Mouse (Mus musculus) hindbrain, embryonic 13.5 days (tissue): Measurements from ENCODE around the gene Cenpv. TPM values are rescaled to one million over a fixed set of nuclear protein-coding genes. Genes with fewer than 3 reads are reported as not detected.

Source experiments
- ATAC-seq: fragments of 200-750 bp; cut with Nextera tagmentation; 2 replicates; pipeline ENCODE4 v1.8.0; 2017; ENCODE audit warnings: moderate TSS enrichment; ENCODE audit not compliant: low FRiP score
- H3K27ac ChIP-seq: fragments of 300-500 bp; sonication (generic); 2 replicates; pipeline ENCODE4 v1.5.1; 2015; ENCODE audit warnings: inconsistent platforms, mild to moderate bottlenecking, moderate library complexity
- H3K27me3 ChIP-seq: fragments of 300-500 bp; sonication (generic); 2 replicates; pipeline ENCODE4 v1.6.1; 2015; ENCODE audit warnings: mild to moderate bottlenecking, inconsistent platforms
- H3K36me3 ChIP-seq: fragments of 300-500 bp; sonication (generic); 2 replicates; pipeline ENCODE4 v1.6.1; 2015; ENCODE audit warnings: mild to moderate bottlenecking, inconsistent platforms
- H3K4me1 ChIP-seq: fragments of 300-500 bp; sonication (generic); replicated peaks from 2 replicates; pipeline ENCODE4 v1.6.1; 2015; ENCODE audit warnings: inconsistent platforms
- H3K4me2 ChIP-seq: fragments of 300-500 bp; sonication (generic); 2 replicates; pipeline ENCODE4 v1.6.1; 2015; ENCODE audit warnings: inconsistent platforms, mild to moderate bottlenecking, moderate library complexity
- H3K4me3 ChIP-seq: fragments of 300-500 bp; sonication (generic); 2 replicates; pipeline ENCODE4 v1.5.1; 2015; ENCODE audit warnings: mild to moderate bottlenecking, inconsistent platforms
- H3K9ac ChIP-seq: fragments of 300-500 bp; sonication (generic); 2 replicates; pipeline ENCODE4 v1.6.1; 2015; ENCODE audit warnings: mild to moderate bottlenecking, inconsistent platforms
- H3K9me3 ChIP-seq: fragments of 300-500 bp; sonication (generic); 2 replicates; pipeline ENCODE4 v1.6.1; 2016; ENCODE audit warnings: inconsistent platforms
- WGBS: fragments of 180-500 bp; shearing (Covaris S2); methylation state at CpG from one replicate; pipeline ENCODE4 v1.1.7; 2015; 5-methylcytosine and 5-hydroxymethylcytosine counted together
- polyA plus RNA-seq: library from polyadenylated mRNA; unstranded; fragments of >200 nt; fragmentation: Nextera tagmentation; extraction: Ambion mirVana; gene quantifications from 2 replicates; pipeline ENCODE4 v1.2.1, GENCODE M21; 2015

Cenpv gene
- 49.4 and 55.5 TPM in 2 replicates for polyA plus RNA-seq

GRCm38 (mm10) chr11:62539089-62539890 is at the start of gene Cenpv:
Gene Cenpv (minus strand): TSS chr11:62539261.
- Histone ChIP-seq H3K9ac (peak within 1 kb of the TSS; percentile 94), H3K27ac (peak within 1 kb of the TSS; percentile 87), H3K27me3 (0 out of 2 replicates have a peak, but pooled peaks cover 4% of the 10 kb centered on the region), H3K4me1 (peaks cover 21% of the 10 kb centered on the region), H3K4me3 (peak within 1 kb of the TSS; percentile 81), H3K4me2 (peak within 1 kb of the TSS; percentile 83), H3K36me3 (0 out of 2 replicates have a peak, but pooled peaks cover 6% of the 10 kb centered on the region), H3K9me3 (no peaks in the 10 kb centered on the region)
- peak; percentile 83 for ATAC-seq
- 5% methylated on average over 45 of the region's 57 CpGs for WGBS

- no peak overlapping the region for H3K4me2 ChIP-seq
- WGBS = 89% methylated on average over 5 of the region's 5 CpGs
- H3K27me3 ChIP-seq = no peaks in the 10 kb centered on the region
- H3K4me1 ChIP-seq = no peaks in the 10 kb centered on the region
- no peak for ATAC-seq
- H3K4me3 ChIP-seq = no peak overlapping the region
- H3K36me3 ChIP-seq = peaks cover 29% of the 10 kb centered on the region
- H3K9me3 ChIP-seq = no peaks in the 10 kb centered on the region
- no peak overlapping the region for H3K9ac ChIP-seq
- H3K27ac ChIP-seq = no peak overlapping the region
Observed at GRCm38 (mm10) chr11:62587034-62587433, 48.0 kb upstream of the Cenpv start.

- Histone ChIP-seq H3K4me1 (no peaks in the 10 kb centered on the region), H3K9me3 (no peaks in the 10 kb centered on the region), H3K27me3 (no peaks in the 10 kb centered on the region), H3K4me3 (no peak overlapping the region), H3K27ac (no peak overlapping the region), H3K9ac (no peak overlapping the region), H3K4me2 (no peak overlapping the region), H3K36me3 (peaks cover 26% of the 10 kb centered on the region)
- 83% methylated on average over 9 of the region's 9 CpGs for WGBS
- ATAC-seq = no peak
Observed at GRCm38 (mm10) chr11:62584671-62585206, 45.7 kb upstream of the Cenpv start.

GRCm38 (mm10) chr11:62583031-62583430 is 44.0 kb upstream of the Cenpv start:
- Histone ChIP-seq H3K9me3 (no peaks in the 10 kb centered on the region), H3K4me2 (no peak overlapping the region), H3K4me3 (no peak overlapping the region), H3K27me3 (0 out of 2 replicates have a peak, but pooled peaks cover 2% of the 10 kb centered on the region), H3K36me3 (peaks cover 27% of the 10 kb centered on the region), H3K27ac (no peak overlapping the region), H3K9ac (no peak overlapping the region), H3K4me1 (no peaks in the 10 kb centered on the region)
- no peak for ATAC-seq
- 72% methylated on average over 6 of the region's 6 CpGs for WGBS

GRCm38 (mm10) chr11:62576530-62577152 is 37.6 kb upstream of the Cenpv start:
- 69% methylated on average over 16 of the region's 16 CpGs for WGBS
- Histone ChIP-seq H3K4me3 (peak overlapping the region; percentile 57), H3K36me3 (peaks cover 12% of the 10 kb centered on the region; the same call in 1 of the 2 replicates), H3K9me3 (no peaks in the 10 kb centered on the region), H3K4me1 (peaks cover 15% of the 10 kb centered on the region), H3K27ac (peak overlapping the region; percentile 77), H3K9ac (peak overlapping the region; percentile 80), H3K4me2 (peak overlapping the region; percentile 98), H3K27me3 (0 out of 2 replicates have a peak, but pooled peaks cover 4% of the 10 kb centered on the region)
- no peak for ATAC-seq

GRCm38 (mm10) chr11:62575659-62576438 is 36.8 kb upstream of the Cenpv start:
- Histone ChIP-seq H3K36me3 (peaks cover 8% of the 10 kb centered on the region; the same call in 1 of the 2 replicates), H3K4me3 (peak overlapping the region; percentile 57), H3K9me3 (no peaks in the 10 kb centered on the region), H3K9ac (peak overlapping the region; percentile 80), H3K27me3 (0 out of 2 replicates have a peak, but pooled peaks cover 4% of the 10 kb centered on the region), H3K27ac (peak overlapping the region; percentile 77), H3K4me1 (peaks cover 15% of the 10 kb centered on the region), H3K4me2 (peak overlapping the region; percentile 98)
- peak; percentile 75 for ATAC-seq
- WGBS = 3% methylated on average over 27 of the region's 27 CpGs

GRCm38 (mm10) chr11:62575297-62575658 is 36.2 kb upstream of the Cenpv start:
- ATAC-seq = peak; percentile 80
- peak overlapping the region; percentile 80 for H3K9ac ChIP-seq
- no peaks in the 10 kb centered on the region for H3K9me3 ChIP-seq
- peaks cover 15% of the 10 kb centered on the region for H3K4me1 ChIP-seq
- H3K27me3 ChIP-seq = 0 out of 2 replicates have a peak, but pooled peaks cover 4% of the 10 kb centered on the region
- peak overlapping the region; percentile 57 for H3K4me3 ChIP-seq
- peak overlapping the region; percentile 98 for H3K4me2 ChIP-seq
- peak overlapping the region; percentile 77 for H3K27ac ChIP-seq
- 0 out of 2 replicates have a peak, but pooled peaks cover 7% of the 10 kb centered on the region for H3K36me3 ChIP-seq
- 2% methylated on average over 9 of the region's 9 CpGs for WGBS

GRCm38 (mm10) chr11:62574703-62575085 is 35.6 kb upstream of the Cenpv start:
- no peak for ATAC-seq
- Histone ChIP-seq H3K4me1 (peaks cover 15% of the 10 kb centered on the region), H3K36me3 (0 out of 2 replicates have a peak, but pooled peaks cover 7% of the 10 kb centered on the region), H3K9ac (no peak overlapping the region; the same call in 1 of the 2 replicates), H3K4me3 (no peak overlapping the region), H3K27ac (no peak overlapping the region), H3K9me3 (no peaks in the 10 kb centered on the region), H3K4me2 (no peak overlapping the region), H3K27me3 (0 out of 2 replicates have a peak, but pooled peaks cover 4% of the 10 kb centered on the region)
- 87% methylated on average over 4 of the region's 4 CpGs for WGBS

- Histone ChIP-seq H3K27me3 (0 out of 2 replicates have a peak, but pooled peaks cover 4% of the 10 kb centered on the region), H3K9me3 (no peaks in the 10 kb centered on the region), H3K4me2 (peak within 1 kb of the TSS; percentile 98), H3K27ac (no peak within 1 kb of the TSS), H3K4me1 (peaks cover 15% of the 10 kb centered on the region), H3K4me3 (peak within 1 kb of the TSS; percentile 57), H3K9ac (no peak within 1 kb of the TSS; the same call in 1 of the 2 replicates), H3K36me3 (0 out of 2 replicates have a peak, but pooled peaks cover 7% of the 10 kb centered on the region)
- no peak for ATAC-seq
- 81% methylated on average over 6 of the region's 6 CpGs for WGBS
Observed at GRCm38 (mm10) chr11:62573959-62574702, 35.1 kb upstream of the Cenpv start, which contains the start of gene Trpv2. Gene Trpv2 (plus strand): TSS chr11:62574486.

- ATAC-seq = no peak
- Histone ChIP-seq H3K36me3 (no peaks in the 10 kb centered on the region), H3K27me3 (no peaks in the 10 kb centered on the region), H3K4me3 (no peak overlapping the region), H3K9me3 (no peaks in the 10 kb centered on the region), H3K9ac (no peak overlapping the region), H3K4me2 (no peak overlapping the region), H3K4me1 (no peaks in the 10 kb centered on the region), H3K27ac (no peak overlapping the region)
- 79% methylated on average over 3 of the region's 3 CpGs for WGBS
Observed at GRCm38 (mm10) chr11:62568300-62568699, 29.2 kb upstream of the Cenpv start.

- Histone ChIP-seq H3K36me3 (no peaks in the 10 kb centered on the region), H3K4me1 (no peaks in the 10 kb centered on the region), H3K4me3 (no peak overlapping the region), H3K9me3 (no peaks in the 10 kb centered on the region), H3K4me2 (no peak overlapping the region), H3K9ac (no peak overlapping the region), H3K27me3 (no peaks in the 10 kb centered on the region), H3K27ac (no peak overlapping the region)
- 71% methylated on average over 1 of the region's 1 CpGs for WGBS
- ATAC-seq = no peak
Observed at GRCm38 (mm10) chr11:62566211-62566610, 27.1 kb upstream of the Cenpv start.
